Mouse (Mus musculus) liver, adult 2 months (tissue): Measurements from ENCODE around the gene BC067074. TPM values are rescaled to one million over a fixed set of nuclear protein-coding genes. Genes with fewer than 3 reads are reported as not detected.

Experiments used
- DNase-seq: peaks from one replicate; pipeline ENCODE4 v3.0.0-alpha.2; 2011; ENCODE audit warnings: low read depth, low spot score; ENCODE audit errors: extremely low read depth
- H3K27ac ChIP-seq: fragments of 200-500 bp; replicated peaks from 2 replicates; pipeline ENCODE4 v1.5.1; 2012; ENCODE audit warnings: low read depth, mild to moderate bottlenecking, control low read depth, inconsistent platforms, low read length; ENCODE audit not compliant: insufficient read depth
- H3K27me3 ChIP-seq: fragments of 200-500 bp; 2 replicates; pipeline ENCODE4 v1.6.1; 2012; ENCODE audit warnings: mild to moderate bottlenecking, moderate library complexity, low read length, inconsistent platforms; ENCODE audit not compliant: control insufficient read depth, insufficient read depth
- H3K36me3 ChIP-seq: fragments of 200-500 bp; 2 replicates; pipeline ENCODE4 v1.6.1; 2012; ENCODE audit warnings: low read length, inconsistent platforms; ENCODE audit not compliant: control insufficient read depth, insufficient read depth
- H3K4me1 ChIP-seq: fragments of 200-500 bp; 2 replicates; pipeline ENCODE4 v1.6.1; 2011; ENCODE audit warnings: low read length; ENCODE audit not compliant: control insufficient read depth, insufficient read depth
- H3K4me3 ChIP-seq: fragments of 200-500 bp; 2 replicates; pipeline ENCODE4 v1.5.1; 2011; ENCODE audit warnings: low read depth, mild to moderate bottlenecking, control low read depth, low read length, moderate library complexity; ENCODE audit not compliant: insufficient read depth
- H3K79me2 ChIP-seq: fragments of 200-500 bp; 2 replicates; pipeline ENCODE4 v1.6.1; 2012; ENCODE audit warnings: inconsistent platforms, mild to moderate bottlenecking, low read length, moderate library complexity; ENCODE audit not compliant: control insufficient read depth, insufficient read depth
- H3K9ac ChIP-seq: fragments of 200-500 bp; 2 replicates; pipeline ENCODE4 v1.6.1; 2012; ENCODE audit warnings: low read depth, mild to moderate bottlenecking, control low read depth, inconsistent platforms, low read length
- CTCF ChIP-seq: fragments of 200-500 bp; IDR thresholded peaks from 2 replicates; pipeline ENCODE4 v1.5.1; 2011; ENCODE audit warnings: low read depth, low read length, control low read depth
- POLR2A ChIP-seq: fragments of 200-500 bp; IDR thresholded peaks from 2 replicates; pipeline ENCODE4 v1.6.1; 2011; ENCODE audit warnings: low read length, control low read depth; ENCODE audit not compliant: insufficient read depth; ENCODE audit errors: extremely low read depth
- WGBS: fragments of 180-500 bp; shearing (Covaris S2); methylation state at CpG from one replicate; pipeline ENCODE4 v1.1.7; 2018; 5-methylcytosine and 5-hydroxymethylcytosine counted together
- polyA plus RNA-seq: library from polyadenylated mRNA; depleted of rRNA; stranded (reverse); fragments of >200 nt; gene quantifications from 2 replicates; pipeline ENCODE4 v1.2.3, GENCODE M21; 2012
- total RNA-seq: library from RNA; depleted of rRNA; stranded (reverse); fragments of >200 nt; gene quantifications from 2 replicates; pipeline ENCODE4 v1.2.3, GENCODE M21; 2014

The BC067074 gene
- total and polyA plus RNA-seq, 2 experiments, result 0.09 TPM; not detected in 1

- no peaks in the 10 kb centered on the region for H3K36me3 ChIP-seq
- H3K9ac ChIP-seq, result no peak overlapping the region
- no peak overlapping the region for H3K4me3 ChIP-seq
- no peaks in the 10 kb centered on the region for H3K4me1 ChIP-seq
- H3K27ac ChIP-seq, result no peak overlapping the region
- no peak for DNase-seq
- WGBS, result 84% methylated on average over 12 of the region's 12 CpGs
- no peaks in the 10 kb centered on the region for H3K79me2 ChIP-seq
- TF ChIP-seq POLR2A (no peak), CTCF (no peak)
- H3K27me3 ChIP-seq, result no peaks in the 10 kb centered on the region
Measured at GRCm38 (mm10) chr13:113373291-113374083, 80.5 kb downstream of the BC067074 start.

- 50% methylated on average over 2 of the region's 2 CpGs for WGBS
- H3K27me3 ChIP-seq, result no peaks in the 10 kb centered on the region
- TF ChIP-seq CTCF (no peak), POLR2A (no peak)
- H3K79me2 ChIP-seq, result no peaks in the 10 kb centered on the region
- H3K9ac ChIP-seq, result no peak overlapping the region
- no peaks in the 10 kb centered on the region for H3K36me3 ChIP-seq
- no peak for DNase-seq
- H3K4me3 ChIP-seq, result no peak overlapping the region
- H3K27ac ChIP-seq, result no peak overlapping the region
- H3K4me1 ChIP-seq, result no peaks in the 10 kb centered on the region
Measured at GRCm38 (mm10) chr13:113374084-113374405, 81.1 kb downstream of the BC067074 start.

- Histone ChIP-seq H3K27ac (no peak overlapping the region), H3K9ac (no peak overlapping the region), H3K27me3 (no peaks in the 10 kb centered on the region), H3K36me3 (no peaks in the 10 kb centered on the region), H3K4me1 (no peaks in the 10 kb centered on the region), H3K79me2 (no peaks in the 10 kb centered on the region), H3K4me3 (no peak overlapping the region)
- TF ChIP-seq CTCF, result no peak
- no peak for TF ChIP-seq POLR2A
- WGBS, result 91% methylated on average over 7 of the region's 7 CpGs
- DNase-seq, result no peak
Measured at GRCm38 (mm10) chr13:113377631-113378030, 84.7 kb downstream of the BC067074 start.

GRCm38 (mm10) chr13:113378980-113379410 lies 86.0 kb downstream of the BC067074 start:
- no peaks in the 10 kb centered on the region for H3K4me1 ChIP-seq
- H3K79me2 ChIP-seq, result no peaks in the 10 kb centered on the region
- TF ChIP-seq POLR2A (no peak), CTCF (no peak)
- H3K4me3 ChIP-seq, result no peak overlapping the region
- H3K36me3 ChIP-seq, result no peaks in the 10 kb centered on the region
- no peak for DNase-seq
- H3K27me3 ChIP-seq, result no peaks in the 10 kb centered on the region
- no peak overlapping the region for H3K9ac ChIP-seq
- no peak overlapping the region for H3K27ac ChIP-seq
- 84% methylated on average over 8 of the region's 8 CpGs for WGBS

GRCm38 (mm10) chr13:113379766-113380309 lies 86.9 kb downstream of the BC067074 start:
- Histone ChIP-seq H3K27me3 (no peaks in the 10 kb centered on the region), H3K27ac (no peak overlapping the region), H3K4me1 (no peaks in the 10 kb centered on the region), H3K79me2 (no peaks in the 10 kb centered on the region), H3K9ac (no peak overlapping the region), H3K4me3 (no peak overlapping the region), H3K36me3 (no peaks in the 10 kb centered on the region)
- no peak for DNase-seq
- TF ChIP-seq POLR2A, result no peak
- no peak for TF ChIP-seq CTCF
- 80% methylated on average over 6 of the region's 6 CpGs for WGBS

- no peak overlapping the region for H3K27ac ChIP-seq
- H3K4me3 ChIP-seq, result no peak overlapping the region
- no peaks in the 10 kb centered on the region for H3K79me2 ChIP-seq
- H3K36me3 ChIP-seq, result no peaks in the 10 kb centered on the region
- no peak overlapping the region for H3K9ac ChIP-seq
- TF ChIP-seq CTCF, result no peak
- no peak for TF ChIP-seq POLR2A
- H3K4me1 ChIP-seq, result no peaks in the 10 kb centered on the region
- H3K27me3 ChIP-seq, result no peaks in the 10 kb centered on the region
- 97% methylated on average over 1 of the region's 1 CpGs for WGBS
- DNase-seq, result no peak
Measured at GRCm38 (mm10) chr13:113381710-113382109, 88.8 kb downstream of the BC067074 start.
